Mouse (Mus musculus): ENCODE data around the gene Klhl29.

GRCm38 (mm10) chr12:5099572-5099971 is 275.9 kb downstream of the Klhl29 start:
- TF ChIP-seq POLR2A (IDR thresholded peaks at IDR 0.05; ENCODE audit: low read depth, low read length) (no peak), CTCF (IDR thresholded peaks at IDR 0.05; ENCODE audit: extremely low read depth, insufficient read length, insufficient replicate concordance, low read depth, low read length) (no peak)
